Mouse (Mus musculus): Measurements from ENCODE around the gene Kif9.

GRCm38 (mm10) chr9:110541988-110542387 is 65.2 kb downstream of the Kif9 start:
- TF ChIP-seq POLR2A (IDR thresholded peaks at IDR 0.05; ENCODE audit: extremely low read depth, insufficient read depth, low read length): no peak
- no peak for TF ChIP-seq CTCF (IDR thresholded peaks at IDR 0.05; ENCODE audit: extremely low read depth, insufficient read depth, low read length)
